Mouse (Mus musculus): ENCODE measurements around the gene Prom2.
A peak's percentile ranks its signal among the peaks of the same experiment; 100 is the strongest.

Prom2 gene

GRCm38 (mm10) chr2:127523950-127524729 lies 17.1 kb downstream of the Prom2 start:
- no peak for DNase-seq (ENCODE audit: low spot score)

DNA sequence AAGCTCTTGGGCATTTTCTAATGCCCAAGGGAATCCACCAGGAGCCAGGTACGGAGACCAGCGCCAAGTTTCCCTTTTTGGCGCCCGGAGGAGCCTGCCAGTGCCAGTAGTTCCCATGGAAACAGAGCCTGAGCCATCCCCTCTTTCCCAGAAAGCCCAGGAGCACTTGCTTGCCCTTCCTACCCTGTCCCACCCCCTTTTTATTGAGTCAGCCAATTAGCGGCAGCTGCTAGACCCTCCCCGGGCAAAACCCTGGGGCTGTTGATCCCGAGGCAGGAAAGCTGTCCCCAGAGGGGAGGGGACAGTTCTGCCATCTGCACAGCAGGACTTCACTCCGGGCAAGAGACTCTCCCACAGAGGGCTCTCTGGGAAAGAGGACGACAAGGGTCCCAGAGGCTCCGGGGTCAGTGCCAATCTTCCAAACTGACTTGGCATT lies 19.2 kb downstream of the Prom2 start, which contains the start of gene Kcnip3:
Gene Kcnip3, minus strand, starts transcription at position 89 of the 436 bp plus-strand sequence.
- no peak for DNase-seq (ENCODE audit: low spot score)

GRCm38 (mm10) chr2:127521172-127522005 lies 19.9 kb downstream of the Prom2 start:
- DNase-seq (ENCODE audit: low spot score), result no peak

- no peak for DNase-seq (ENCODE audit: low spot score)
Measured at GRCm38 (mm10) chr2:127520123-127520522, 21.1 kb downstream of the Prom2 start.

GRCm38 (mm10) chr2:127519308-127519707 lies 22.0 kb downstream of the Prom2 start:
- DNase-seq (ENCODE audit: low spot score), result no peak

DNA sequence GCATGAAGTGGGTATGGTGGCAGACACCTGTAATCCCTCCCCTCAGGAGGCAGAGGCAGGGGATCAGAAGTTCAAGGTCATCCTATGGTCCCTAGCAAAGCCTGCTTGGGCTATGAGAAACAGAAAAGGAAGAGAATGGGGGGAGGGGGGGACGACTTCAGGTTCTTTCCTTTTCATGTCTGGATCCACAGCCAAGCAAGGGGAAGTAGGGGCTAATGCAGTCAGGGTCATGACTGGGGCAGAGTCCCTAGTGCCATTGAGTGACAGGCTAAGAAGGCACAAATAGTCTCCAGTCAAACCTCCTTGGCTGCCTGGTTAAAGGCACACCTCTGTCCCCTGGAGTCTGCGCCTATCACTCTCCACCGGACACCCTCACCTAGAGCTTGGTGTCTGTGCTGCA lies 22.4 kb downstream of the Prom2 start:
- DNase-seq (ENCODE audit: low spot score), result no peak

DNA sequence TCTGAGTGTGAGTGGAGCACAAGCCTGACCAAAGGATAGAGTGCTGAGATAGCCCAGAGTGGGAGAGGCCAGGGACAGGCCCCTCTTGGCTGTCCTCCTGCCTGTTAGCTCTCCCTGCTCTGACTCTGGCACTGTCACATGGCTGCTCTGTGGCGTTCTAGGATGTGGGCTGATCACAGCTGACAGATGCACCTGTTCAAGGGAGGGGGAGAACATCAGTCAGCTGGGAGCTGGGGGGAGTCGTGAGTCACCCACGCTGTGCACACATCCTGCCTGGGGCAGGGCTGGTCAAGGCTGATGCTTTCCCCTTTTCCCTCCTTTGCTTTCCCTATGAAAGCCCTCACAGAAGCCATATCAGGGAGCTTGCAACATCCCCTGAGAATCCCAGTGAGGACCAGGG lies 23.0 kb downstream of the Prom2 start:
- DNase-seq (ENCODE audit: low spot score), result no peak

GRCm38 (mm10) chr2:127517081-127517480 lies 24.2 kb downstream of the Prom2 start:
- DNase-seq (ENCODE audit: low spot score), result no peak

DNA sequence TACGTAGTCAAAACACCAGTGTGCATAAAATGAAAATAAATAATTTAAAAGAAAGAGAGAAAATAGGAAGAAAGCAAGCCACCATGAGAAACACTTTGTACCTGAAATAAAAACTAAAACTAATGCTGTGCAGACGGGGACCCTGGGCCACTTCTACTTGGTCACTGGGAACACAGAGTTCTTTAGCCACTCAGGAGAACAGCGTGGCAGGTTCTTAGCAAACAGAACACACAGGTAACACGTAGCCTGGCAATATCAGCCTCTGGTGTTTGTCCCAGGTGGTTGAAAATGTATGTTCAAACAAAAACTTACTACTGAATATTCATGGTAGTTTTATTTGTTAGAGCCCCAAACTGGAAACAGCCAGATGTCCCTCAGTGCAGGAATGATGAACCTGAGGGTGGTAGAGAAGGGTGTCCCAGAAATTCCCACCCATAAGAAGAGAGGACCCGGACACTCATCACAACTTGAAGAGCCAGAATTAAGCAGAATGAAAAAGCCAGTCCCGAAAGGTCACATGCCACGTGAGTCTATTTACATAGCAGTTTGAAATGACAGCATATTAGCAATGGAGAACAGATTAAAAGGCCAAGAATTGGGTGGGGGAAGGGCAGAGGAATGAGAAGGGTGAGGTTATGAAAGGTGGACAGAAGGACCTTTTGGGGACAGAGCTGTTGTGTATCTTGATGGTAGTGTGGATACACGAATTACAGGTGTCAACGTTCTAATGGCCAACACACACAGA lies 26.7 kb downstream of the Prom2 start:
- no peak for DNase-seq (ENCODE audit: low spot score)

GRCm38 (mm10) chr2:127513244-127513643 lies 28.0 kb downstream of the Prom2 start:
- DNase-seq (ENCODE audit: low spot score), result no peak

GRCm38 (mm10) chr2:127511426-127511825 lies 29.8 kb downstream of the Prom2 start:
- no peak for DNase-seq (ENCODE audit: low spot score)

DNA sequence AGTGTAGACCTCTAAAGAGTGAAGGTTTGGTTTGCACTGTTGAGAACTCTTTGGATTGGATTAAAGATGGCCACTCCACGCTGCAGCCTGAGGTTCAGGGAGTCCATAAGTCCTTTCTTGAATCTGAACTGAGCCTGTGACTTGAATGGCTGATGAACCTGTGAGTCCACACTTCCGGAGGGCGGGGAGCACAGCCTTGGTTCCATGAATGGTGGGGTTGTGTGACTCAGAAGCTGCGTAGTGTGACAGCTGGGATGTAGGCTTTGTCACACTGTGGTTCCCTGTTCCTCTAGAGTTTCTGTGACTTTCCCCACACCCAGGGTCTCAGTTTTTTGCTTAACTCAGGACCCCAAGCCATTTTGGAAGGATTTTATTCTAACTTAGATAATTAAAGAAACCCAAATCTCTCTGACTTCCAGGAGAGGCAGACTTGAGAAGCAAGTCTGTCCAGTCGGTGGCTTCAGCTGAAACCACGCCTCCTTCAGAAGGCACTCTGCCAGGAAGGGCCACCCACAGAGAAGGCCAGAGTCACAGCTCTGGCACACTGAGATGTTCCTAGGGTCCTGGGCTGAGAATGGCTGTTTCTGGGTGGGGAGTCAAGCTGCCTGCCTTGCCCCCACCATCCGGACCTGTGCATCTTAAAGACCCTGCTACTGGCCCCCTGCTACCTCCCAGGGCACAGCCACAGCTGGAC lies 33.2 kb downstream of the Prom2 start:
- DNase-seq (ENCODE audit: low spot score), result peak; percentile 58

- peak; percentile 79 for DNase-seq (ENCODE audit: low spot score)
Measured at GRCm38 (mm10) chr2:127507077-127507774, 34.0 kb downstream of the Prom2 start.

DNA sequence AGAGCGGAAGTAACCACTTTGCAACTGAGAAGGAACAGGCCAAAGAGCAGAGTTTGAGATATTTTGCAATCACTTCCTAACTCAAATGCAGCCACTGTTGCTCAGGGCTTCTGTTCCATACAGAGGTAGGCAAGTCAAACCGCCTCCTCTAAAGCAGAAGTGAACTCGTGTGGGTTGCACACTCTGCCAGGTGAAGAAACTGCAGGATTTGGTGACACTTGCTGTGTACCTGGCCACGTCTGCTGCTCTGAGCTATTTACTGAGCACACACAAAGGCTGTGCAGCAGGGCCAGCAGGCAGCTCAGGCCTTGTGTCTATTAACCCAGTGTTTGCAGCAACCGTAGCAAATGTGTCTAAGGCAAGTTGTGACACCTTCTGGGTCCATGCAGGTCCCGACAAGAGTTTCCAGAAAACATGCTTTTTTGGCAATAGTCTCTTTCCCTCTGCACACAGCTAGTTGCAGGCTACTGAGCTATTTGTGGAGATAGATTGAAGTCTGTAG lies 35.1 kb downstream of the Prom2 start:
- no peak for DNase-seq (ENCODE audit: low spot score)

GRCm38 (mm10) chr2:127505196-127505595 lies 36.1 kb downstream of the Prom2 start:
- DNase-seq (ENCODE audit: low spot score), result no peak

DNA sequence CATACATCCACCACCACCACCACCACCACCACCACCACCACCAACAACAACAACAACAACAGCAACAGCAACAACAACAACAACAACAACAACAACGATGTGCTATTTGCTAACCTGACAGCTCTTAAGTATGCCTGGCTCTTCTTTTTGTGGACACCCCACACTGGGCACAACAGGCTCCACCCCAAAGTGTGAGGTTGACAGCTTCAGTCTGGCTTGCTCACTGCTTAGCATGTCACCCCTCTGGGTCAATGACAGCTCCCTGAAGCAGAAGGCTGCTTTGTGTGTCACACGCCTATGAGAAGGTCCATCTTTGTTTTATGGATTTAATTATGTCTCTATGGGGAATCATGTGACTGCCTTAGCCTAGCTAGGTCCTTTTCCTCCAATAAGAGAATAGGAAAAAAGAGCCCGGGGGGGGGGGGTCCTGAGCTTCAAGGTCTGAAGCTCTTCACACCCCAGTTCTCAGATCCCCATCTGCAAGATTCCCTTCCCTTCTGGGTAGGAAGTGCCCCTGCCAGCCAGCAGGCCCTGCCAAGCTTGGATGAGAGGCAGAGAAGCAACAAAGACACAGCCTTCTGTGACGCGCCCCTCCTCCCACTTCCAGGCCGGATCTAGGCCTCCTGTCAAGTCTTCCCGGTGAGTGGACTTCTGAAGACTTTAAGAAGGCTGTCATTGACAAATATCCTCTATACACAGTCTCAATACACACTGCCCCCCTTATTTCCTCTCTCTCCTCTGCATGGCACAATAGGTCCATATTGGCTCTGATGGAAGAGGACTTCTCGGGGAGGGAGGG lies 37.3 kb downstream of the Prom2 start:
- no peak for DNase-seq (ENCODE audit: low spot score)

- DNase-seq (ENCODE audit: low spot score), result peak; percentile 53
Measured at GRCm38 (mm10) chr2:127501061-127501460, 40.2 kb downstream of the Prom2 start.

GRCm38 (mm10) chr2:127498750-127499149 lies 42.5 kb downstream of the Prom2 start:
- DNase-seq (ENCODE audit: low spot score), result no peak

- no peak for DNase-seq (ENCODE audit: low spot score)
Measured at GRCm38 (mm10) chr2:127496321-127496720, 44.9 kb downstream of the Prom2 start.
